Mouse (Mus musculus) liver, adult (tissue): ENCODE data around the gene Sgta.

ENCODE experiments used
- GATA4 ChIP-seq: IDR thresholded peaks from 2 replicates; pipeline ENCODE4 v1.6.1; 2014; ENCODE audit warnings: mild to moderate bottlenecking, low read length; ENCODE audit not compliant: insufficient replicate concordance

The Sgta gene

DNA sequence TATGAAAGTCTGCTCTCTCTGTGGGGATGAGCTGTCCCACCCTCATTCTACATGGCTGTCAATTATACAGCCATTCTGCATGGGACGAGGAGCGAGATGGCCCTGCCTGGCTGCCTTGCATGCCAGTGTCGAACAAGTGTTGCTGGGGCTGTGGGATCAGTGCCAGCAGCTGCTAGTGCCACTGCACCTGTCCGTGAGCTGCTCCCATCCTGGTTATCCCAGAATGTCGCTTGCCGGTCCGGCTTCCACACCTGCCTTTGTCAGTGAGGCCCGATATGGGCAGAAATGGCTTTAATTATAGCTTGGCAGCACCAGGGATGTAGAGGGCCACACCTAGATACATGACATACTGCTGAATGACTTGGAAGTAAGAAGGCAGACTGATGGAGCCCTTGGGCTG is 12.3 kb upstream of the Sgta start:
- TF ChIP-seq GATA4 = no peak

DNA sequence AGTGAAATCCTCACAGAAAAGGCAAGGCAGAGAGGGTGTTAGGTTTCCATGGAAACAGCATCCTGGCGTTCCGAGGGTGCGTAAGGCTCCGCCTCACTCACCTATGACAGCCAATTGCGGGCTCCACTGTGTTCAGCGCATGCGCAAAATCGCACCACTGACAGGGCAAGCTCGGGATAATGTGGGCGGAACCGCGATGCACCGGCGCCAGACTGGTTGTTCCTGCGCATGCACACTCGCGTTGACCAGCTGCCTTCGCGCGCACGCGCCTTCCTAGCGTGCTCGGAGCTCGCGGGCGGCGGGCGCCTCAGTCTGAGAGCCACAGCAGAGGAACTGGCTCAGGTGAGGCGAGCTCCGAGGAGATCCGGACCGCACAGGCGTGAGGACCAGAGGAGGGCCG is 9.9 kb upstream of the Sgta start, which contains the start of gene Thop1:
Gene Thop1, plus strand, starts transcription at position 200 of the 400 bp plus-strand sequence.
- TF ChIP-seq GATA4 = no peak; the same call in 1 of the 2 replicates

- no peak for TF ChIP-seq GATA4
Measured at GRCm38 (mm10) chr10:81068706-81069105, 8.7 kb upstream of the Sgta start.

DNA sequence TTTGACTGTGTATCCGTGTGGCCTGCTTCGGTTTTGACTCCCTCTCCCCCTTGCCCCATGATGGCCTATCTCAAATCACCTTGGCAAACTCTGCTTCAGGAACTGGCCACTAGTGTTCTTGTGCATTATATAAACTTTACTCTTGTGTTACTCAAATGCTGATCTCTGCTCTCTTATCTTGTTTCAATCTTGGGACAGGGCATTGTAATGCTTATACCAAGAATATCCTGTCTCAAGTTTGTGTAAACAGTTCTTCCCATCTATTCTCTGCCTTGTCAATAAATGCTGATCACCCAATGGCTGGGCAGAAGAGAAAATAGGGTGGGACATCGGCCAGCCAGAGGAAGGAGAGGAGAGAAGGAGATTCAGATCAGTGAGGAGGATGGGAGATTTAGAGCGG is 2.7 kb upstream of the Sgta start:
- TF ChIP-seq GATA4 = no peak

GRCm38 (mm10) chr10:81058896-81059295 is 1.1 kb downstream of the Sgta start:
- TF ChIP-seq GATA4 = no peak

DNA sequence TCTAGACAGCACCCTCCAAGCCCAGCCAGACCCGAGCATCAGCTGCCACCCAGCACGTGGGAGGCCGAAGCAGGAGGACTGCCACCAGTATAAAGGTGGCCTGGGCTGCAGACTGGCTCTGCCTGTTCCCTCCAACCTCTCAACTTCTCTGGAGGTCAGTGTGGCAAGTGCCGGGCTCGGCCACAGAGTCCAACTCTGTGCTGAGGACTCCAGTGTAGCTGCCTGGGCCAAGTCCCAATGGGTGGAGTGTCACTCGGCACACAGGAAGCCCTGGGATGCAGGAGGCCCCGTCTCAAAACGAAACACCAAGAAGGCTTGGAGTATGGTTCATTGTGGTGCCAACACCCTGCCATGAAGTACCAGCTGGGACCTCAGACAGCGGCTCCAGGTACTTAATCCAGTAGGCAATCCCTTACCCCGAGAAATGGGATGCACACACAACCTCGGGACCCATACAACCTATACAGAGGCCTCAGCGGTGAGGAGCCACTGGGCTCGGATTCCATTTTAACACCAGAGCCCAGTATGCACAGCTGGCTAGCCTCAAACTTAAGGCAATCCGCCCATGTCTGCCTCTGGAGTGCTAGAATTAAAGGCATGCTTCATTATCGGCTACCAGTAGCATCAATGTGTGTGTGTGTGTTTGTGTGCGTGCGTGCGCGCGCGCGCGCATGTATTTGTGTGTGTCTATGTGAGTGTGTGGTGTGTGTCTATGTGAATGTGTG is 2.4 kb downstream of the Sgta start:
- no peak for TF ChIP-seq GATA4

DNA sequence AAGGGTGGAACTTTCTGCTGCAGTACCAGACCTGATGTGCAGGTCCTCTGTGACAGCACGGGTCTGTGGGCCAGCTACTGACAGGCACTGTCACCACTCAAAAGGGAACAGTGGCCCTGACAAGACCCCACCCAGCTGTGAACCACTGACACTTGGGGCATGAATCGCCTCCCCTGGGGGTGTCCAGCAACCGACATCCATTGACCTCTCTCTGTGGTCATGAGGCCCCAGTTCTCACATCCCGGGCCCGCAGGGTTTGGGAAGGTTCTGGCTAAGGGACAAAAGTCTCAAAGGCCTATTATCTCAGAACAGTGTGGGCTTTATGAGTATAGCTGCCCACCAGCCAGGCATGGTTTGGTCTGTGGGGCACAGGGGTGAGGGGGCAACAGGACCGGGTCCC is 4.8 kb downstream of the Sgta start:
- no peak for TF ChIP-seq GATA4

DNA sequence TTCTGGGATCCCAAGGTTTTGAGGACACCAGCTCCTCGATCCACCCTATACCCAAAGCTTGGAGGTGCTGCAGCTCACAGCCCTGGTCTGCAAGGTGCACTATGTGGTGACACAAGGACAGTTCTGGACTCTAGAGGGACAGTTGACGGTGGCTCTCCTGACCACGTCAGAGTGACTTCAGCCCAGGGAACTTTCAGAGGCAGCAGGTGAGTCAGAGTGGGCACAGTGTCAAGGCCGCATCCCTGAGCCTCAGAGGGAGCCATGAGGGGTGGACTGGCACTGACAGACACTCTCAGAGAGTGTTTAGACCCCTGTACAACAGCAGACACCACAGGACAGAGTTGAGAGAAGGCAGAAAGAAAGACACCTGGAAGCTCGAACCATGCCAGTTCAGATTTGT is 7.4 kb downstream of the Sgta start:
- no peak for TF ChIP-seq GATA4

DNA sequence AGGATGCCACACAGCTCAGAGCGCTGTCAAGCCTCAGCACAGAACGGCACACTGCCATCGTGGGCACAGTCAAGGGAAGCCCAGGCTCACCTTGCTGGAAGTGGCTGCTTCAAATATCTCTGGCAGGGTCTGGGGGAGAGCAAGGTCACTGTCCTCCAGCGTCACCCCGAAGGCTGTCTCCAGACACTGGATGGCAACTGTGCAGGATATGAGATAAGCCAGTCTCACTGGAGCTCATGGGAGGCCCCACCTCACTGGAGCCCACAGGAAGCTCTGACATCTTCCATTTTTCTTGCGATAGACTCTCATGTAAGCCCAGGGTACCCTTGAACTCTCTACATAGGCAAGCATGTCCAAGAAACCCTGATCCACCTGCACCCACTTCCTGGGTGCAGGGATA is 8.8 kb downstream of the Sgta start:
- TF ChIP-seq GATA4 = no peak

GRCm38 (mm10) chr10:81050645-81051044 is 9.3 kb downstream of the Sgta start:
- TF ChIP-seq GATA4 = no peak

DNA sequence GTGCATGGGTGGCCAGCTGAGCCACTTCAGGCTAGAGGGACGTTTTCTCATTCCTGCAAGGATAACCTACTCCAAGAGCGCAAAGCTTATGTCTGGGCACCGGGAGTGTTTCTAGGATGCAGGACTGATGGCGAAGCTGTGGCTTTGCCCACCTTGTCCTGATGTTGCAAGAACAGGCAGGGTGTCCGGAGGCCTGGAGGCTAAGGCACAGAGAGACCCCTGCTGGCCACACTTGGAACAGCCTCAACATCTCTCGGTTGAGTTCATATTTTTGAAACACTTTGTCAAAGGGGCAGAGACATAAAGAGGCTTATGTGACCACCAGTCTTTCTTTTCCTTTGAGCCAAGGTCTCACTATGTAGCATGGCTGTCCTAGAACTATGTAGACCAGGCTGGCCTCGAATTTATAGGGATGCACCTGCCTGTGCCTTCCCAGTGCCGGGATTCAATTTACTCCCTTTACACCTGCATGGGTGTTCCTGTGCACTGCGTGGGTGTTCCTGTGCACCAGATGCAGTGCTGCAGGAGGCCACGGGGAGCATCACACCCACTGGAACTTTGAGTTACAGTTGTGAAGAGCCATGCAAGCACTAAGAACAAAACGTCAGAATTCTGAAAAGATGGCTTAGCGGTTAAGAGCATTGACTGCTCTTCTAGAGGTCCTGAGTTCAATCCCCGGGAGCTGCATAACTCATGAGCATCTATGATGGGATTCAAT is 18.4 kb downstream of the Sgta start:
- TF ChIP-seq GATA4 = no peak

DNA sequence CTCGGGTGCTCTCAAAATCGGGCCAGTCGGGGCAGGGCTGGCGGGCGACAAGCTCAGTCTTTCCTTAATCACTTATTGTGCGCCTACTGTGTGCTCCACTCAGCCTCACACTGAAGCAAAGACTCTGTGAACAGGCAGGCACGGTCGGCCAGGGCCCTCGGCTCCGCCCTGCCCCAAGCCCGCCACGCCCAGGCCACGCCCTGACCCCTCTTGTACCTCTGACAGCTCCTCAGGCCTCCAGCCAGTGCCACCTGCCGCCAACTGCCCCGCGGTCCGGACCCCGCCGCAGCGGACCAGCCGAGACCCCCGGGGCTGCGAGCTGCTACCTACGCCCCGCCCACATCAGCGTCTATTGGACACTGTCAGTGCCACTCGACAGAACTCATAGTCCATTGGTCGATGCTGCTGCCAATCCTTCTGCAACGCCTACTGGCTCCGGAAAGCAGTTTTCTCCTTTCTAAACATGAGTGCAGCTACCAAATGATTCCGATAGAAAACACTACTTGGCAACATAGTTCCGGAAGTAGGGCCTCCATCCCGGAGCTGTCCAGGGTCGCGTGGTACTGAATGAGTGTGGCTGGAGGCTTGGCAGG is 22.9 kb downstream of the Sgta start, which contains the start of gene Slc39a3:
Gene Slc39a3, minus strand, starts transcription at position 439 of the 593 bp plus-strand sequence.
- TF ChIP-seq GATA4 = no peak; the same call in 1 of the 2 replicates

DNA sequence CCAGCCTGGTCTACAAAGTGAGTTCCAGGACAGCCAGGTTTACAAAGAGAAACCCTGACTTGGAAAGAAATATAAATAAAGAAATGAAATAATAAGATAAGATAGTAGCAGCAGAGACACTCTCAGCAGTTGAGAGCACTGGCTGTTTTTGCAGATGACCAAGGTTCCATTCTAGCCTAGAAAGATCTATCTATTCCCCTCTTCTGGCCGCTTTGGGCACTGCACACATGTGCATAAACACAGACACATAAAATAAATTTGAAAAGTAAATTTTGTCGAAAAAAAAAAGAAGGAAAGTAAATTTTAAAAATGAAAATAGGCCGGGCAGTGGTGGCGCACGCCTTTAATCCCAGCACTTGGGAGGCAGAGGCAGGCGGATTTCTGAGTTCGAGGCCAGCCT is 23.7 kb downstream of the Sgta start:
- TF ChIP-seq GATA4 = no peak

DNA sequence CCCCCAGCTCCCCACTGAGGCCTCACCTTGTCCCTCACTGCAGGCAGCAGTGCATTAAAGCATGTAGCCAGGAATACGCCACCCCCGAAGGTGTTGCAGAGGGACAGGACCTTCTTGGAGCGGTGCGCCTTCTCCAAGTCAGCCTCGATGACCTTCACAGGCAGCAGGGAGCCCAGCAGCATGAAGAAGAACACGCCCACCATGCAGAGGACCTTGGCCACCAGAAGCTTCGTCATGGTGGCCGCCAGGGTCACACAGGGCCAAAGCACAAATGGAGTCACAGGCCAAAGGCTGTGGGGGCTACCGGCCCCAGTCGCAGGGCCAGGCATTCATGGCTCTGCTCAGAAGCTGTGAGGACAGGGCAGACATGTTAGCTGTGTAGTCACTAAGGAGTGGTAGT is 26.4 kb downstream of the Sgta start:
- no peak for TF ChIP-seq GATA4

DNA sequence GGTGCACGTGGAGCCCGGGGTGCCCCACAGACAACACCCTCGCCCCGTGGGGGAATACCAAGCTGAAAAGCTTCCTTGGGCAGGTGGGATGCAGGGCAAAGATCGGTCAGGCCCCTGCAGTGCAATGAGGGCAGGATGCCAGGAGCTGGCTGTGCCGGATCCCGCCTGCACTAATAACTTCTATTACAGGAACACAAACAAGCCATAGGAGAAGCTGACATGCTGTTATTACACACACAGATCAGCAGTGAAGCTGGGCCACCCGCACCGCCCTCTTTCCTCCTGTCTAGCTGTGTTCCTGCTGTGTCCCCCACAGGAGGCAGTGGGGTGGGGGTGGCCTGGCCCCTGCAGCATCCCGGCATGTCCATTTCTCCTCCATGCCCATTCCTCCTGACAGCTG is 30.9 kb downstream of the Sgta start:
- TF ChIP-seq GATA4 = no peak

DNA sequence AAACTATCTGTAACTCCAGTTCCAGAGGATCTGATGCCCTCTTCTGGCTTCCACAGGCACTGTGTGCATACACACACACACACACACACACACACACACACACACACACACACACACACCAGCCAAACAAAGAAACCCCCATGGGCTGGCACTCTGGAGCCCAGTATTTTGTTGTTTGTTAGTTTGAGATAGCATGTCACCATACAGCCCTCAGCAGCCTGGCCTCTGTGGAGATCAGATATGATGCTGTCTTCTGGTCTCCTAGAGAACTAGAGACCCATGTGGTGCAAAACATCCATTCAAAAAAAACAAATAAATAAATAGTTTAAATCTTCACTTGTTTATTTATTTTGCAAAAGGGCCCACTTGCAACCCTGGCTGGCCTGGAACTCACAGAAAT is 31.8 kb downstream of the Sgta start:
- no peak for TF ChIP-seq GATA4

DNA sequence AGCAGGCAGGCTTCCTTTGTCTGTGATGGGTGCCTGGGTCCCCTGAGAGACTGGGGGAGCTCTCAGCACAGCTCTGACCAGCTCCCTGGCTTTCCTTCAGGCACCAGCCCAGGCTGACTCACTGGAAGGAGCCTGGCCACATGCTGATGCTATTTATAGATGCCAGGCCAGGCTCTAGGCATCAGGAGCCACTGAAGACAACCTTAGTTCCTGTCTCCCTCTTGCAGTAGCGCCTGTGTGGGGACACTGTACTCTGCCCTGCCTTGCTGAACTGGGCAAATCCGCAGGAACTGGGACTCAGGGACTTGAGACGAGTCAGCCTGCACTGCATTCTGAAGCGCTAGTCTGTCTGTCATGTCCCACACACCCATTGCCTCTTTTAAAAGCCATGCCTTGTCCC is 32.6 kb downstream of the Sgta start:
- no peak for TF ChIP-seq GATA4

DNA sequence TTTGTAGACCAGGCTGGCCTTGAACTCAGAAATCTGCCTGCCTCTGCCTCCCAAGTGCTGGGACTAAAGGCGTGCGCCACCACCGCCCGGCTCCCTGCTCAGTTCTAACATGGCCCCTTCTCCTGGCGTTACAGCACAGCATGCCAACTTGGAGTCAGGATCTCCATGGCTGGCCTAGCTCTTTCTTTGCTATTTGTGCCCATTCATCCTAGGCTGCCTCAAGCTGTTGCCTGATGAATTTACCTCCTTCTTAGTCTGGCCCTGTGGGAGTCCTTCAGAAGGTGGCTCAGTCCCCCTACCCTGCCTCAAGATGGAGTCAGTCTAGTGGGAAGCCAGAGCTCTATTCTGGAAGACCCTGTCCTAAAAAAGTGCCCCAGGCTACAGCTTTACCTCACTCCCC is 33.1 kb downstream of the Sgta start:
- TF ChIP-seq GATA4 = no peak
